ENCODE assay signal across 19 mouse cellular contexts in the genomic region with DNA sequence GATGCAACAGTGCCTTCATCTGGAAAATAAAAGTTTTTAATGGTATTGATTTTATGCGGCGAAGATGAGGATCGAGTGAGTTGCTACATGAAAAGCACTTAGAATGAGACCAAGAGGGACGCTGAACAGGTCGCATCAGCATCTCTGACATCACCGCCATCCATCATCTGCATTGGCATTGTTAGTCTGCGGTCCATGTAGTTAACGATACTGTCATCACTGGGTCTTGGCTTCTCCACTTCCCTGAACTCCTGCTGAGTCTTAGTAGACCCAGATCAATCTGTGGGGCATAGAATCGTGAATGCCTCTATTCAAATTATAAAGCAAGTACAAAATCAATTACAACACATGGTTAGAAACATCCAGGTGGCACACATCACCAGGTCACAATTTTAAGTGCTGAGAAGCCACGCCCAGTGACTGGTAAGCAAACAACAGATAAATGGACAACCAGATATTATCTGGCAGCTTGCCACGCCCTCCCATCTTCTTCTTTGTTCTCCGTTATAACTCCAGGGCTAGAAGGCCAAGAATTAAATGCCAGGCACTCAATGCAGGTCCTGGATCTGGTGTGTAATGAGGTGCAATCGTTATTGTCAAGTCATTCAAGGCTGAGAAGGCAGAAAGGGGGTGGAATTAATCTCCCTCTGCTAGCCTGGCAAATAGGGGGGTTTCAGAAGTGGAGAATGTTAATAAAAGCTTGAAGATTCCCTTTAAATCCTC. TPM values are rescaled to one million over a fixed set of nuclear protein-coding genes. Genes with fewer than 3 reads are reported as not detected.
DNase-seq lines count a peak whose midpoint lies in the region; ATAC-seq lines count a peak whose summit lies in the region.
"Had no signal": no experiment of that assay in that cellular context is flagged by ENCODE, and none has a peak within 500 bp of the region (broad histone marks: within the 10 kb centered on the region; RNA-seq: fewer than 3 reads in every experiment).

No protein-coding gene starts in this region.

- DNase-seq in cerebellum, postnatal 10 days: peak; percentile 11 to 14
- no peak for DNase-seq in cerebellum, adult 8-10 months
- DNase-seq in midbrain, embryonic 14.5 days: peak; percentile 6
- no peak for DNase-seq in midbrain, embryonic 11.5 days (ENCODE audit: low spot score, missing footprints)
- DNase-seq in spleen, adult 18-20 months: no peak
- DNase-seq: cerebellum, adult 11 months; gastrocnemius, postnatal 10 days; heart, postnatal 14 days; liver; lung, adult 2 months; thymus, postnatal 14 days had no signal

- ATAC-seq in midbrain, embryonic 14.5 days (ENCODE audit: low FRiP score, low TSS enrichment): no peak
- no peak for ATAC-seq in midbrain, embryonic 11.5 days (ENCODE audit: low FRiP score)
- peak; percentile 46; the same call in 1 of the 2 replicates for ATAC-seq in forebrain, embryonic 15.5 days (replicated peaks)
- 0 out of 2 replicates have a peak, but pooled peaks have one; percentile 41 for ATAC-seq in midbrain, embryonic 16.5 days
- ATAC-seq in megakaryocyte, adult 5-6 weeks (ENCODE audit: poor library complexity, severe bottlenecking): no peak
- ATAC-seq: intestine, embryonic 15.5 days had no signal

- H3K27me3 ChIP-seq in midbrain, embryonic 14.5 days (ENCODE audit: control insufficient read depth, insufficient read depth, low read length): no peaks in the 10 kb centered on the region
- H3K27me3 ChIP-seq in midbrain, embryonic 11.5 days (ENCODE audit: control insufficient read depth, insufficient read depth, low read length): no peaks in the 10 kb centered on the region
- no peaks in the 10 kb centered on the region for H3K27me3 ChIP-seq in forebrain, embryonic 15.5 days
- no peaks in the 10 kb centered on the region for H3K27me3 ChIP-seq in midbrain, embryonic 16.5 days (ENCODE audit: control insufficient read depth, insufficient read depth, low read depth, low read length)
- H3K27me3 ChIP-seq: embryonic facial prominence, embryonic 13.5 days; intestine, embryonic 15.5 days; kidney, embryonic 15.5 days; stomach, embryonic 15.5 days had no signal

- no peak overlapping the region for H3K27ac ChIP-seq in midbrain, embryonic 14.5 days (replicated peaks; ENCODE audit: low read depth, low read length)
- H3K27ac ChIP-seq in midbrain, embryonic 11.5 days (ENCODE audit: low read depth, low read length): no peak overlapping the region
- no peak overlapping the region for H3K27ac ChIP-seq in forebrain, embryonic 15.5 days (replicated peaks)
- no peak overlapping the region for H3K27ac ChIP-seq in midbrain, embryonic 16.5 days (ENCODE audit: low read length)
- H3K27ac ChIP-seq: embryonic facial prominence, embryonic 13.5 days; intestine, embryonic 15.5 days; kidney, embryonic 15.5 days; stomach, embryonic 15.5 days had no signal

- no peak overlapping the region for H3K4me3 ChIP-seq in midbrain, embryonic 14.5 days (replicated peaks; ENCODE audit: low read depth, low read length)
- H3K4me3 ChIP-seq in midbrain, embryonic 11.5 days (ENCODE audit: low read depth, low read length): no peak overlapping the region
- H3K4me3 ChIP-seq in forebrain, embryonic 15.5 days: no peak overlapping the region
- H3K4me3 ChIP-seq in midbrain, embryonic 16.5 days (ENCODE audit: low read depth, low read length): no peak overlapping the region
- H3K4me3 ChIP-seq: embryonic facial prominence, embryonic 13.5 days; intestine, embryonic 15.5 days; kidney, embryonic 15.5 days; myocyte; stomach, embryonic 15.5 days had no signal

- H3K9ac ChIP-seq in midbrain, embryonic 14.5 days (replicated peaks; ENCODE audit: low read length): no peak overlapping the region
- no peak overlapping the region for H3K9ac ChIP-seq in midbrain, embryonic 11.5 days (ENCODE audit: low read length)
- no peak overlapping the region for H3K9ac ChIP-seq in forebrain, embryonic 15.5 days (replicated peaks)
- H3K9ac ChIP-seq in midbrain, embryonic 16.5 days (ENCODE audit: low read depth, low read length): no peak overlapping the region
- H3K9ac ChIP-seq: embryonic facial prominence, embryonic 13.5 days; intestine, embryonic 15.5 days; kidney, embryonic 15.5 days; stomach, embryonic 15.5 days had no signal

- H3K4me2 ChIP-seq in midbrain, embryonic 14.5 days (ENCODE audit: low read length): no peak overlapping the region
- H3K4me2 ChIP-seq in midbrain, embryonic 11.5 days: no peak overlapping the region
- H3K4me2 ChIP-seq in forebrain, embryonic 15.5 days (replicated peaks): no peak overlapping the region
- H3K4me2 ChIP-seq in midbrain, embryonic 16.5 days (ENCODE audit: low read length): no peak overlapping the region
- H3K4me2 ChIP-seq: embryonic facial prominence, embryonic 13.5 days; intestine, embryonic 15.5 days; kidney, embryonic 15.5 days; stomach, embryonic 15.5 days had no signal

- 73% methylated on average over 13 of the region's 13 CpGs for WGBS in midbrain, embryonic 14.5 days
- WGBS in midbrain, embryonic 11.5 days: 84% methylated on average over 13 of the region's 13 CpGs
- WGBS in forebrain, embryonic 15.5 days: 55% methylated on average over 13 of the region's 13 CpGs
- WGBS in midbrain, embryonic 16.5 days: 69% methylated on average over 13 of the region's 13 CpGs

- H3K36me3 ChIP-seq in midbrain, embryonic 14.5 days (ENCODE audit: control insufficient read depth, insufficient read depth, low read length): no peaks in the 10 kb centered on the region
- no peaks in the 10 kb centered on the region for H3K36me3 ChIP-seq in midbrain, embryonic 11.5 days (ENCODE audit: control insufficient read depth, insufficient read depth, low read length)
- H3K36me3 ChIP-seq in forebrain, embryonic 15.5 days: no peaks in the 10 kb centered on the region
- H3K36me3 ChIP-seq in midbrain, embryonic 16.5 days (ENCODE audit: control insufficient read depth, insufficient read depth, low read length): no peaks in the 10 kb centered on the region
- H3K36me3 ChIP-seq: embryonic facial prominence, embryonic 13.5 days; intestine, embryonic 15.5 days; kidney, embryonic 15.5 days; stomach, embryonic 15.5 days had no signal

- H3K9me3 ChIP-seq in midbrain, embryonic 14.5 days (ENCODE audit: control insufficient read depth, low read length): no peaks in the 10 kb centered on the region
- no peaks in the 10 kb centered on the region for H3K9me3 ChIP-seq in midbrain, embryonic 11.5 days (ENCODE audit: control insufficient read depth, low read length)
- H3K9me3 ChIP-seq in forebrain, embryonic 15.5 days: no peaks in the 10 kb centered on the region
- no peaks in the 10 kb centered on the region for H3K9me3 ChIP-seq in midbrain, embryonic 16.5 days (replicated peaks; ENCODE audit: control insufficient read depth, low read length, poor library complexity, severe bottlenecking)
- H3K9me3 ChIP-seq: embryonic facial prominence, embryonic 13.5 days; intestine, embryonic 15.5 days; kidney, embryonic 15.5 days; stomach, embryonic 15.5 days had no signal

- no peaks in the 10 kb centered on the region for H3K4me1 ChIP-seq in midbrain, embryonic 14.5 days (ENCODE audit: control insufficient read depth, insufficient read depth, low read length)
- no peaks in the 10 kb centered on the region for H3K4me1 ChIP-seq in midbrain, embryonic 11.5 days (ENCODE audit: control insufficient read depth, insufficient read depth, low read length)
- H3K4me1 ChIP-seq in forebrain, embryonic 15.5 days: 0 out of 2 replicates have a peak, but pooled peaks cover 6% of the 10 kb centered on the region
- H3K4me1 ChIP-seq in midbrain, embryonic 16.5 days (ENCODE audit: control insufficient read depth, insufficient read depth, low read length): 0 out of 2 replicates have a peak, but pooled peaks cover 2% of the 10 kb centered on the region
- H3K4me1 ChIP-seq: embryonic facial prominence, embryonic 13.5 days; intestine, embryonic 15.5 days; kidney, embryonic 15.5 days; stomach, embryonic 15.5 days had no signal

RNA-seq across cellular contexts. Expression of a gene that starts 51.3 kb away (rescaled TPM):
- 58.0 and 61.5 TPM in 2 replicates for polyA plus RNA-seq in midbrain, embryonic 14.5 days (2014; fragmentation: Nextera tagmentation; extraction: Ambion mirVana)
- 40.9 and 45.6 TPM in 2 replicates for polyA plus RNA-seq in midbrain, embryonic 11.5 days (2014; fragmentation: Nextera tagmentation; extraction: Ambion mirVana)
- polyA plus RNA-seq in forebrain, embryonic 15.5 days (2015; fragmentation: Nextera tagmentation; extraction: Ambion mirVana): 70.6 and 74.0 TPM in 2 replicates
- 70.8 and 76.9 TPM in 2 replicates for polyA plus RNA-seq in midbrain, embryonic 16.5 days (2015; fragmentation: Nextera tagmentation; extraction: Ambion mirVana)
- total RNA-seq in megakaryocyte, adult 5-6 weeks (2015): 117 and 137 TPM in 2 replicates
- total RNA-seq in megakaryocyte, adult 5-6 weeks (2017): 80.1 and 92.6 TPM in 2 replicates

Comparison
In these comparisons a context has a peak if more than half of its experiments do, and no peak if none do; other contexts are left out.
1. DNase-seq: peak in cerebellum, postnatal 10 days (2 of 2) and midbrain, embryonic 14.5 days (single experiment); none in cerebellum, adult 8-10 months (single experiment), midbrain, embryonic 11.5 days (single experiment) and spleen, adult 18-20 months (0 of 2).
2. ATAC-seq: peak in forebrain, embryonic 15.5 days (single experiment) and midbrain, embryonic 16.5 days (single experiment); none in midbrain, embryonic 14.5 days (single experiment), midbrain, embryonic 11.5 days (single experiment) and megakaryocyte, adult 5-6 weeks (single experiment).